Mouse (Mus musculus) ES-E14 (cell line): ENCODE measurements around the gene Scgb1b20.
"Not testable (repeated sequence)": the region's sequence is repeated elsewhere in the genome, so short reads cannot be mapped to it uniquely, and the experiment has no call there.

Experiments
- MAFK ChIP-seq: IDR thresholded peaks from 2 replicates; pipeline ENCODE4 v1.6.1; 2014; ENCODE audit warnings: mild to moderate bottlenecking, low read depth, low read length, inconsistent platforms; ENCODE audit not compliant: insufficient read depth
- ZC3H11A ChIP-seq: IDR thresholded peaks from 2 replicates; pipeline ENCODE4 v1.6.1; 2012; ENCODE audit warnings: low read depth, mild to moderate bottlenecking, inconsistent platforms, low read length, borderline replicate concordance

GRCm38 (mm10) chr7:33399749-33400148, 26.7 kb downstream of the Scgb1b20 start:
- TF ChIP-seq ZC3H11A, MAFK: not testable (repeated sequence)
